Mouse (Mus musculus) spleen, adult 2 months (tissue): ENCODE results near the gene Etv3.

Experiments
- CTCF ChIP-seq: fragments of 200-500 bp; IDR thresholded peaks from 2 replicates; pipeline ENCODE4 v1.5.1; 2011; ENCODE audit warnings: mild to moderate bottlenecking, inconsistent platforms; ENCODE audit not compliant: insufficient read depth, insufficient read length, insufficient replicate concordance; ENCODE audit errors: extremely low read depth
- POLR2A ChIP-seq: fragments of 200-500 bp; IDR thresholded peaks from 2 replicates; pipeline ENCODE4 v1.6.1; 2011; ENCODE audit warnings: low read depth, low read length, inconsistent platforms

DNA sequence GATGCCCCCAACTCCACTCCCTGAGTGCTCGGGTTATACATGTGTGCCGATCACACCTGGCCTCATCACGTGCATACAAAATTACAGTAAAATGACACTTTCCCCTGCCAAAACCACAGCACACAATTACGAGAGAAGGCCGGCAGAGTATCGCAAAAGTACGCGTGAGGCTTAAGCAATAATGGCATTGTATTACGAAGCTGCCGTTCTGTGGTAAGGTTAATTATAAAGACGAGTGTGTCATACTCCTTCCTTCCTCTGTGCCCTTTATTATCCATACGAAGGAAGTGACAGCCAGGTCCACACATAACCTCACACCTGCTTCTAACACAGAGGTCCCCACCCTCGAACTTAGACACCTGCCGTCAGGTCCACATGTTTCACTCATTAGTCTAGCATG is 42.3 kb downstream of the Etv3 start:
- no peak for TF ChIP-seq CTCF
- no peak for TF ChIP-seq POLR2A
